Mouse (Mus musculus) lung, postnatal 0 days (tissue): ENCODE results near the gene Bpifa5.

Source experiments
- CTCF ChIP-seq: IDR thresholded peaks from 2 replicates; pipeline ENCODE4 v1.5.1; 2016; ENCODE audit warnings: antibody characterized with exemption, mild to moderate bottlenecking
- EP300 ChIP-seq: IDR thresholded peaks from 2 replicates; pipeline ENCODE4 v1.6.1; 2016; ENCODE audit warnings: antibody characterized with exemption, mild to moderate bottlenecking, control low read depth

- TF ChIP-seq CTCF (no peak), EP300 (no peak)
Observed at GRCm38 (mm10) chr2:154197036-154197435, 34.6 kb downstream of the Bpifa5 start.
